Mouse (Mus musculus): Measurements from ENCODE around the gene Ptprn2.

DNA sequence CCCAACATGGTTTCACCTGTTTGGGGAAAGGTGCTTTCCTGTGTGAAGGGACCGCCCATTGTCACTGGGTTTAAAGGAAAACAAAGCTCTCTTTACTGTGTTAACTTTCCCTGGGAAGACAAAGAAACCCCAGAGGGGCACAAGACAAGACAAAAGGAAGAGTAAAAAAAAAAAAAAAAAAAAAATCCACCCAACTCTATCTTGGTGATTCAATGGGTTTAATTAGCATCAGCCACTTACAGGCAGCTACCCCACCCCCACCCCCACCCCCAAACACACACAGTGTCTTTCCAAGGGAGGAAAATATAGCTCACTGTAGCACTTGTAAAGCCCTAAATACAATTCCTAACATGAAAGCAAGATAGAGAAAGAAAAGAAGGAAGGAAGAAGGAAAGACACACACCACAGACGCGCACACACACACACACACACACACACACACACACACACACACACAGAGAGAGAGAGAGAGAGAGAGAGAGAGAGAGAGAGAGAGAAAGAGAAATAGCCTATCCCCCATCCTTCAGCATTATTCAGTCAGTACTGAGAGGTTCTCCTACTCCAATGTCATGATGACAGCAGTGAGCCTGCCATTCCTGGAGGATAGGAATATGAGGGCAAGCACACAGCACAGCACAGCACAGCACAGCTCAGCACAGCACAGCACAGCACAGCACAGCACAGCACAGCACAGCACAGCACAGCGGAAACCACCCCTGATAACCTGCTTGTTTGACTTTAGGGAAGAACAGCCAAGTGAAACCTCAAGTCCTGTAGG, 462.8 kb downstream of the Ptprn2 start:
- no peak for TF ChIP-seq POLR2A (IDR thresholded peaks at IDR 0.05; ENCODE audit: insufficient read depth, low read length)
- TF ChIP-seq EP300 (IDR thresholded peaks at IDR 0.05; ENCODE audit: insufficient read depth, low read depth, low read length): no peak
- TF ChIP-seq CTCF (IDR thresholded peaks at IDR 0.05; ENCODE audit: low read depth, low read length): no peak

Measured in ES-Bruce4 (cell line).